Mouse (Mus musculus) limb, embryonic 14.5 days (tissue): ENCODE measurements around the gene Tnfrsf11a. TPM values are rescaled to one million over a fixed set of nuclear protein-coding genes. Genes with fewer than 3 reads are reported as not detected.

ENCODE experiments used
- ATAC-seq: fragments of 200-750 bp; cut with Nextera tagmentation; 2 replicates; pipeline ENCODE4 v1.8.0; 2017; ENCODE audit warnings: low read depth, moderate number of reproducible peaks, moderate TSS enrichment; ENCODE audit not compliant: low FRiP score
- DNase-seq: peaks from one replicate; pipeline ENCODE4 v3.0.0-alpha.2; 2015; ENCODE audit warnings: low spot score
- H3K27ac ChIP-seq: fragments of 300-500 bp; sonication (generic); replicated peaks from 2 replicates; pipeline ENCODE4 v1.5.1; 2014; ENCODE audit warnings: low read depth, mild to moderate bottlenecking, low read length, moderate library complexity, mixed read lengths
- H3K27me3 ChIP-seq: fragments of 300-500 bp; sonication (generic); 2 replicates; pipeline ENCODE4 v1.6.1; 2014; ENCODE audit warnings: low read length, mixed read lengths; ENCODE audit not compliant: control insufficient read depth, insufficient read depth
- H3K36me3 ChIP-seq: fragments of 300-500 bp; sonication (generic); 2 replicates; pipeline ENCODE4 v1.6.1; 2014; ENCODE audit warnings: mild to moderate bottlenecking, low read length, moderate library complexity, mixed read lengths; ENCODE audit not compliant: control insufficient read depth, insufficient read depth
- H3K4me1 ChIP-seq: fragments of 300-500 bp; sonication (generic); 2 replicates; pipeline ENCODE4 v1.6.1; 2014; ENCODE audit warnings: antibody characterized with exemption, low read length, mixed read lengths; ENCODE audit not compliant: control insufficient read depth, insufficient read depth
- H3K4me2 ChIP-seq: fragments of 300-500 bp; sonication (generic); replicated peaks from 2 replicates; pipeline ENCODE4 v1.6.1; 2014; ENCODE audit warnings: low read depth, mild to moderate bottlenecking, low read length, moderate library complexity; ENCODE audit not compliant: severe bottlenecking
- H3K4me3 ChIP-seq: fragments of 300-500 bp; sonication (generic); replicated peaks from 2 replicates; pipeline ENCODE4 v1.5.1; 2014; ENCODE audit warnings: low read length
- H3K9ac ChIP-seq: fragments of 300-500 bp; sonication (generic); 2 replicates; pipeline ENCODE4 v1.6.1; 2014; ENCODE audit warnings: mild to moderate bottlenecking, low read depth, low read length, moderate library complexity; ENCODE audit not compliant: severe bottlenecking
- H3K9me3 ChIP-seq: fragments of 300-500 bp; sonication (generic); 2 replicates; pipeline ENCODE4 v1.6.1; 2016; ENCODE audit warnings: low read length; ENCODE audit not compliant: control insufficient read depth
- POLR2A ChIP-seq: fragments of 200-500 bp; IDR thresholded peaks from 2 replicates; pipeline ENCODE4 v1.8.0; 2012; ENCODE audit warnings: inconsistent platforms, mild to moderate bottlenecking, moderate library complexity, borderline replicate concordance; ENCODE audit not compliant: insufficient read depth, insufficient read length; ENCODE audit errors: extremely low read depth
- WGBS: fragments of 180-500 bp; shearing (Covaris S2); extraction: QIAGEN DNeasy Blood & Tissue Kit; methylation state at CpG from one replicate; pipeline ENCODE4 v1.1.7; 2014; 5-methylcytosine and 5-hydroxymethylcytosine counted together
- polyA plus RNA-seq, 2 experiments: library from polyadenylated mRNA; depleted of rRNA in 1 of 2; stranded (reverse) in 1 of 2; unstranded in 1 of 2; fragments of >200 nt; fragmentation: Nextera tagmentation in 1 of 2; extraction: Ambion mirVana in 1 of 2; gene quantifications; 2 replicates each; pipeline versions ENCODE4 v1.2.1 to v1.2.3; 2012 to 2014

The Tnfrsf11a gene
- 1.8 and 2.2 TPM in 2 replicates for polyA plus RNA-seq (2012; rRNA removed)
- 1.6 TPM in 2 replicates for polyA plus RNA-seq (2014; fragmentation: Nextera tagmentation; extraction: Ambion mirVana)

DNA sequence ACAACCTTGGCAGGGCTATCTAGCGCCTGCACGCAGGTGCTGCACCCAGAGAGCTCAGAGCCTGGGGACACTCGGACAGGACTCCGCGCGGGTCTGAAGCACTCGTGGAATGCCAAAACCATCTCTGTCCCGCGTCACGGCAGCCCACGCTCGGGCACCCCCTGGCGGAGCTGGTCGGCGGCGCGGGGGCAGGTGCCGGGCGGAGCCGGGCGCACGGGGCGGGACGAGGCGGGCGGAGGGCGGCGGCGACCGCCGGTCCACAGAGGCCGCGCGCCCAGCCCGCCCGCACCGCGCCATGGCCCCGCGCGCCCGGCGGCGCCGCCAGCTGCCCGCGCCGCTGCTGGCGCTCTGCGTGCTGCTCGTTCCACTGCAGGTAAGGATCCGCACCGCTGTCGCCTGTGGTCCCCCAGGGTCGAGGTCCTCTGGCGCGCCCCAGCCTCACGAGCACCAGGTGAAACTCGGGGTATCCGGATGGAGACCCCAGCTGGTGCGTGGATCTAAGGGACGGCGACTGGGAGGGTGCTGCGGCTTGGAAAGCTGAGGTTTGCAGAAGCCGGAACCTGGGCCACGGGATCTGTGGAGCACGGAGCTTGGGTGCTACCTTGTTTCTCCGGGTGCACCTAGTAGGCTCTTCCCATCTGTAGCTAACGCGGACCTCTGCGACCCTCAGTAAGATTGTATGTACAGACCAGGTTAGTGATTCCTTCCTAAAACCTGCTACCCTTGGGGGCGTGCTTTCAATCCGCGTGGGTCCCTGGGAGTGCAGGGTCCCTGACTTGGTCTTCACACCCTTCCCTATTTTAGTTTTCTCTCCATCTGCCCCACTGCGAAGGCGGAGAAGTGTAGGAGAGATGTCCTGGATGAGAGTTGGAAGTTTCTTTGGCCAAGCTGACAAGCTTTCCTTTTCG lies at the start of gene Tnfrsf11a:
Tnfrsf11a (plus strand) TSS at position 262 of the 908 bp plus-strand sequence.
- DNase-seq (peak; percentile 11), ATAC-seq (peak; percentile 65)
- no peaks in the 10 kb centered on the region for H3K36me3 ChIP-seq
- WGBS: 3% methylated on average over 52 of the region's 77 CpGs
- TF ChIP-seq POLR2A: no peak
- peaks cover 26% of the 10 kb centered on the region for H3K27me3 ChIP-seq
- no peak within 1 kb of the TSS for H3K27ac ChIP-seq
- H3K9ac ChIP-seq: peak within 1 kb of the TSS; percentile 63
- H3K4me2 ChIP-seq: peak within 1 kb of the TSS; percentile 95
- H3K4me3 ChIP-seq: peak within 1 kb of the TSS; percentile 57
- no peaks in the 10 kb centered on the region for H3K9me3 ChIP-seq
- H3K4me1 ChIP-seq: peaks cover 14% of the 10 kb centered on the region; the same call in 1 of the 2 replicates

DNA sequence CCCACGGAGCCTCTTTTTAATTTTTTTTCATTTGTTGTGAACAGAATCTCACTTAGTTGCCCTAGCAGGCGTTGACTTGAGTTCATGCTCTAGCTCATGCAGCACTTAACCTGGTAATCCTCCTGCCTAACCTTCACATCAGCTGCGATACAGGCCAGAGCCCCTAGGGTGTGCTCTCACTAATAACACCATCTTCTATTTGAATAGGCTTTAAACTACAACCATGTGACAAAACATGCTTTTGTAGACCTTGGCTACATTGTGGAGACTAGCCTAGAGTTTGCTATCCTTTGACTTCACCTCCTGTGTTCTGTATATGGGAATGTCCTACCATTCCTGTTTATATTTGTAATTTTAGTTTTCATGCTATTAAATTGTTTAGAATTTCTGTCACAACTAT lies 45.2 kb upstream of the Tnfrsf11a start:
- peaks cover 21% of the 10 kb centered on the region for H3K36me3 ChIP-seq
- H3K9ac ChIP-seq: no peak overlapping the region
- no peak for DNase-seq
- ATAC-seq: no peak
- no peaks in the 10 kb centered on the region for H3K27me3 ChIP-seq
- no peak overlapping the region for H3K4me2 ChIP-seq
- H3K4me1 ChIP-seq: no peaks in the 10 kb centered on the region
- no peaks in the 10 kb centered on the region for H3K9me3 ChIP-seq
- WGBS: 72% methylated on average over 3 of the region's 3 CpGs
- TF ChIP-seq POLR2A: no peak
- no peak overlapping the region for H3K27ac ChIP-seq
- no peak overlapping the region for H3K4me3 ChIP-seq

DNA sequence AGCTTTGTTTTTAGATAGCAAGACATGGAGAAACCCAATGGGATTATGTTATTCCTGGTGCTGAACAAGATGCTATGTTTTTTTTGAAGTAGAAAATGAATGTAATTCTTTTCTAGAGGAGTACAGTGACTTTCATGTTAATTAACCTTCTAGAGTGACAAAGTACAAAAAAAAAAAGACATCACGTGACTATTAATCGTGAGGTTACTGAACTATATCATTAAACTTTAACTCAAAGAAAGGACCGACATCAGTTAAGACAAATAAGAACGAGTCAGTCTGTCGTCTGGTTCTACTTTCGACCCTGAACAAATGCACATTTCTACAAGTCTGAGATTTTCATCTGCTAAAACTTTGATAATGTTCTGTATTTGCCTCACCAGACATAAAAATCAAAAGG lies 42.2 kb upstream of the Tnfrsf11a start:
- TF ChIP-seq POLR2A: no peak
- Histone ChIP-seq H3K4me1 (no peaks in the 10 kb centered on the region), H3K36me3 (peaks cover 34% of the 10 kb centered on the region), H3K9ac (no peak overlapping the region), H3K9me3 (no peaks in the 10 kb centered on the region), H3K27me3 (no peaks in the 10 kb centered on the region), H3K4me3 (no peak overlapping the region), H3K4me2 (no peak overlapping the region), H3K27ac (no peak overlapping the region)
- DNase-seq (no peak), ATAC-seq (no peak)
- WGBS: 86% methylated on average over 6 of the region's 6 CpGs

DNA sequence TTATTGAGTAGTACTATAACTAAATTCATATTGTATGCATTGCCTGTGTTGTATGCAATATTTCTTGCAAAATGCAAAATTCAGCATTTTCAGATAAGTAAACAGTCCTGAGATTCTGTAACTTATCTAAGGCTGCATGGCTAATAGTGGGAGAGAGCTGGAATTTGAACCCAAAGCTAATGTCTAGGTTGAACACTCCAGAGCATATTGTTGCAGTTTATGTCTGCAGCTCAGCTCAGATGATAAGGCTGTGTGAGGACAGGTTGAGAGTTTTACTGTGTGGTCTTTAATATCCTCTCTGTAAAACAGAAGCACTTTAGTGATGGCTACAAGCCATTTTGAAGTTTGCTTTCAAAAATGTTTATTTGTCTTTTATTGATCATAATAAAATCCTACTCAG lies 41.0 kb upstream of the Tnfrsf11a start:
- TF ChIP-seq POLR2A: no peak
- Histone ChIP-seq H3K36me3 (peaks cover 38% of the 10 kb centered on the region), H3K4me3 (no peak overlapping the region), H3K27ac (no peak overlapping the region), H3K9ac (no peak overlapping the region), H3K9me3 (no peaks in the 10 kb centered on the region), H3K27me3 (no peaks in the 10 kb centered on the region), H3K4me1 (no peaks in the 10 kb centered on the region), H3K4me2 (no peak overlapping the region)
- no peak for DNase-seq
- ATAC-seq: no peak

DNA sequence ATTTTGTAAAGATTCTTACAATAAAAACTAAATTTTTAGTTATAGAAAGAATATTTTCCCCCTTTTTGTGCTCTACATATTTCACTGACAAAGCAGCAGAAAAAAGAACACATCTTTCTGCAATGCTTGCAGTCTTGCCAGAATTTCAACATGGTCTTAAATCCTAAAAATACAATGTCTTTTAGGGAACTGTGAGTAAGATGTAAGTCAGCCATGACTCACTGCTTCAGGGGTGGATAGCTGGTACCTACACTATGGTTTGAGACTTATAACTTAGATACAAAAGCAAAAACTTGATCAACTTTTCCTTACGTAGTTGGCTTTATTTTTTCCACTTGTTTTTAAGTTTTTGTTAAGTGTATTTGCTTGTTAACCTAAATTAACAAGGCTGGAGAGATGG lies 38.0 kb upstream of the Tnfrsf11a start:
- no peak for TF ChIP-seq POLR2A
- DNase-seq (no peak), ATAC-seq (no peak)
- no peak overlapping the region for H3K4me3 ChIP-seq
- no peak overlapping the region for H3K9ac ChIP-seq
- no peaks in the 10 kb centered on the region for H3K9me3 ChIP-seq
- H3K4me1 ChIP-seq: no peaks in the 10 kb centered on the region
- no peak overlapping the region for H3K4me2 ChIP-seq
- peaks cover 41% of the 10 kb centered on the region for H3K36me3 ChIP-seq
- no peak overlapping the region for H3K27ac ChIP-seq
- no peaks in the 10 kb centered on the region for H3K27me3 ChIP-seq
- WGBS: 87% methylated on average over 1 of the region's 1 CpGs

DNA sequence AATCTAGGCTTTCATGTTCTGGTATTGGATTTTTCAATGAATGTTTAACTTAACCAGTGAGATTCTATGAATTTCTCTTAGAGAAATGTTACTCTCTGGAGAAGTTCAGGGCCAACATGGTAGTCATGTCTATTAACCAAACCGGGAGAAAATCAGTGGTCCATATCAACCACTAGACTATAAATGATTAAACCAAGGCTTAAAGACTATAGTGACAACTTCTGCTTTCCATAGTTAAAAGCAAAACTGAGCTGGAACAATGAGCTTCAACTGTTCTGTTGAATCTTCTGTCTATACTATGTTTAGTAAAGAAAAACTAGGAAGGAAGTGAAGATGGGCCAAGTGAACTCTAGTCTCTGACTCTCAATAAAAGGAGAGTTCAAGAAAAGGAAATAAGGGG lies 34.1 kb upstream of the Tnfrsf11a start:
- no peak for ATAC-seq
- no peak overlapping the region for H3K9ac ChIP-seq
- no peak overlapping the region for H3K4me2 ChIP-seq
- no peak for TF ChIP-seq POLR2A
- no peak overlapping the region for H3K27ac ChIP-seq
- H3K4me1 ChIP-seq: no peaks in the 10 kb centered on the region
- WGBS: 84% methylated on average over 1 of the region's 1 CpGs
- no peak for DNase-seq
- H3K36me3 ChIP-seq: peaks cover 51% of the 10 kb centered on the region
- H3K4me3 ChIP-seq: no peak overlapping the region
- H3K9me3 ChIP-seq: no peaks in the 10 kb centered on the region
- no peaks in the 10 kb centered on the region for H3K27me3 ChIP-seq
